Mouse (Mus musculus) stomach, embryonic 16.5 days (tissue): Measurements from ENCODE around the gene Birc2. TPM values are rescaled to one million over a fixed set of nuclear protein-coding genes. Genes with fewer than 3 reads are reported as not detected.

Experiments
- ATAC-seq: fragments of 200-750 bp; cut with Nextera tagmentation; 2 replicates; pipeline ENCODE4 v1.8.0; 2017; ENCODE audit warnings: moderate number of reproducible peaks, moderate TSS enrichment; ENCODE audit not compliant: insufficient read depth, low FRiP score
- H3K27ac ChIP-seq: fragments of 300-500 bp; sonication (generic); 2 replicates; pipeline ENCODE4 v1.5.1; 2014; ENCODE audit warnings: low read length
- H3K27me3 ChIP-seq: fragments of 300-500 bp; sonication (generic); 2 replicates; pipeline ENCODE4 v1.6.1; 2014; ENCODE audit warnings: low read length, control low read depth, mixed read lengths; ENCODE audit not compliant: control insufficient read depth, insufficient read depth
- H3K36me3 ChIP-seq: fragments of 300-500 bp; sonication (generic); 2 replicates; pipeline ENCODE4 v1.6.1; 2014; ENCODE audit warnings: low read length; ENCODE audit not compliant: control insufficient read depth, insufficient read depth
- H3K4me1 ChIP-seq: fragments of 300-500 bp; sonication (generic); 2 replicates; pipeline ENCODE4 v1.6.1; 2014; ENCODE audit warnings: low read length, control low read depth, mixed read lengths; ENCODE audit not compliant: control insufficient read depth, insufficient read depth
- H3K4me2 ChIP-seq: fragments of 300-500 bp; sonication (generic); 2 replicates; pipeline ENCODE4 v1.6.1; 2014; ENCODE audit warnings: low read depth, low read length, mixed read lengths
- H3K4me3 ChIP-seq: fragments of 300-500 bp; sonication (generic); replicated peaks from 2 replicates; pipeline ENCODE4 v1.5.1; 2014; ENCODE audit warnings: mild to moderate bottlenecking, low read length
- H3K9ac ChIP-seq: fragments of 300-500 bp; sonication (generic); 2 replicates; pipeline ENCODE4 v1.6.1; 2014; ENCODE audit warnings: low read length
- H3K9me3 ChIP-seq: fragments of 300-500 bp; sonication (generic); replicated peaks from 2 replicates; pipeline ENCODE4 v1.6.1; 2016; ENCODE audit warnings: low read length, control low read depth; ENCODE audit not compliant: control insufficient read depth
- WGBS: fragments of 180-500 bp; shearing (Covaris S2); extraction: QIAGEN DNeasy Blood & Tissue Kit; methylation state at CpG from one replicate; pipeline ENCODE4 v1.1.7; 2014; 5-methylcytosine and 5-hydroxymethylcytosine counted together
- polyA plus RNA-seq: library from polyadenylated mRNA; unstranded; fragments of >200 nt; fragmentation: Nextera tagmentation; extraction: Ambion mirVana; gene quantifications from 2 replicates; pipeline ENCODE4 v1.2.1, GENCODE M21; 2015

Gene Birc2
- polyA plus RNA-seq, 1 experiment from 2014 or later: 40.0 TPM

GRCm38 (mm10) chr9:7793561-7793960 is 43.3 kb downstream of the Birc2 start:
- Histone ChIP-seq H3K4me1 (peaks cover 6% of the 10 kb centered on the region), H3K27me3 (no peaks in the 10 kb centered on the region), H3K36me3 (peaks cover 12% of the 10 kb centered on the region; the same call in 1 of the 2 replicates), H3K9ac (no peak overlapping the region), H3K4me3 (no peak overlapping the region), H3K27ac (no peak overlapping the region), H3K4me2 (no peak overlapping the region), H3K9me3 (no peaks in the 10 kb centered on the region)
- no peak for ATAC-seq
- WGBS: 81% methylated on average over 2 of the region's 2 CpGs

- Histone ChIP-seq H3K27me3 (no peaks in the 10 kb centered on the region), H3K27ac (no peak overlapping the region), H3K9me3 (no peaks in the 10 kb centered on the region), H3K36me3 (peaks cover 18% of the 10 kb centered on the region), H3K9ac (no peak overlapping the region), H3K4me1 (peaks cover 6% of the 10 kb centered on the region), H3K4me3 (no peak overlapping the region), H3K4me2 (no peak overlapping the region)
- no peak for ATAC-seq
- 83% methylated on average over 11 of the region's 11 CpGs for WGBS
These were observed 46.2 kb downstream of the Birc2 start for GRCm38 (mm10) chr9:7790580-7791084.

GRCm38 (mm10) chr9:7789764-7790575 is 46.9 kb downstream of the Birc2 start:
- H3K4me3 ChIP-seq: no peak overlapping the region
- ATAC-seq: peak; percentile 56; the same call in 1 of the 2 replicates

GRCm38 (mm10) chr9:7788411-7788810 is 48.5 kb downstream of the Birc2 start:
- Histone ChIP-seq H3K4me3 (no peak overlapping the region), H3K9ac (no peak overlapping the region), H3K36me3 (peaks cover 13% of the 10 kb centered on the region), H3K27me3 (no peaks in the 10 kb centered on the region), H3K9me3 (no peaks in the 10 kb centered on the region), H3K4me2 (no peak overlapping the region), H3K4me1 (peaks cover 6% of the 10 kb centered on the region), H3K27ac (no peak overlapping the region)
- 84% methylated on average over 6 of the region's 6 CpGs for WGBS
- ATAC-seq: no peak

More at GRCm38 (mm10) chr9:7789764-7790575, 46.9 kb downstream of the Birc2 start:
- Histone ChIP-seq H3K36me3 (peaks cover 18% of the 10 kb centered on the region), H3K27ac (peak overlapping the region; percentile 25; the same call in 1 of the 2 replicates), H3K4me2 (no peak overlapping the region), H3K27me3 (no peaks in the 10 kb centered on the region), H3K9ac (no peak overlapping the region), H3K4me1 (peaks cover 6% of the 10 kb centered on the region), H3K9me3 (no peaks in the 10 kb centered on the region)
- 71% methylated on average over 8 of the region's 8 CpGs for WGBS

GRCm38 (mm10) chr9:7786086-7786485 is 50.8 kb downstream of the Birc2 start:
- Histone ChIP-seq H3K9ac (no peak overlapping the region), H3K4me3 (no peak overlapping the region), H3K4me2 (no peak overlapping the region), H3K4me1 (peaks cover 6% of the 10 kb centered on the region), H3K36me3 (peaks cover 12% of the 10 kb centered on the region), H3K27me3 (no peaks in the 10 kb centered on the region), H3K9me3 (no peaks in the 10 kb centered on the region), H3K27ac (no peak overlapping the region; the same call in 1 of the 2 replicates)
- no peak; the same call in 1 of the 2 replicates for ATAC-seq
- WGBS: 88% methylated on average over 7 of the region's 7 CpGs

GRCm38 (mm10) chr9:7785396-7785795 is 51.5 kb downstream of the Birc2 start:
- Histone ChIP-seq H3K9me3 (no peaks in the 10 kb centered on the region), H3K27ac (no peak overlapping the region), H3K4me3 (no peak overlapping the region), H3K4me1 (peaks cover 6% of the 10 kb centered on the region), H3K27me3 (no peaks in the 10 kb centered on the region), H3K36me3 (peaks cover 12% of the 10 kb centered on the region), H3K4me2 (no peak overlapping the region), H3K9ac (no peak overlapping the region)
- WGBS: 80% methylated on average over 3 of the region's 3 CpGs
- ATAC-seq: no peak

- Histone ChIP-seq H3K36me3 (peaks cover 12% of the 10 kb centered on the region; the same call in 1 of the 2 replicates), H3K4me1 (peaks cover 6% of the 10 kb centered on the region), H3K27ac (0 out of 2 replicates have a peak overlapping the region, but pooled peaks have one; percentile 42), H3K4me3 (no peak overlapping the region), H3K4me2 (no peak overlapping the region), H3K27me3 (no peaks in the 10 kb centered on the region), H3K9me3 (no peaks in the 10 kb centered on the region), H3K9ac (no peak overlapping the region; the same call in 1 of the 2 replicates)
- 54% methylated on average over 1 of the region's 1 CpGs for WGBS
- no peak; the same call in 1 of the 2 replicates for ATAC-seq
These were observed 52.2 kb downstream of the Birc2 start for GRCm38 (mm10) chr9:7784615-7785012.

GRCm38 (mm10) chr9:7783823-7784614 is 52.8 kb downstream of the Birc2 start:
- Histone ChIP-seq H3K27ac (0 out of 2 replicates have a peak overlapping the region, but pooled peaks have one; percentile 42), H3K4me2 (no peak overlapping the region), H3K36me3 (peaks cover 12% of the 10 kb centered on the region; the same call in 1 of the 2 replicates), H3K4me1 (peaks cover under 1% of the 10 kb centered on the region), H3K9me3 (no peaks in the 10 kb centered on the region), H3K27me3 (no peaks in the 10 kb centered on the region), H3K9ac (no peak overlapping the region; the same call in 1 of the 2 replicates), H3K4me3 (no peak overlapping the region)
- no peak for ATAC-seq
- WGBS: 85% methylated on average over 15 of the region's 15 CpGs
